Mouse (Mus musculus) embryonic facial prominence, embryonic 15.5 days (tissue): Measurements from ENCODE around the gene Golga4. TPM values are rescaled to one million over a fixed set of nuclear protein-coding genes. Genes with fewer than 3 reads are reported as not detected.

Experiments
- ATAC-seq: fragments of 200-750 bp; cut with Nextera tagmentation; 2 replicates; pipeline ENCODE4 v1.8.0; 2017; ENCODE audit warnings: low read depth, moderate TSS enrichment; ENCODE audit not compliant: insufficient number of reproducible peaks, low FRiP score, low TSS enrichment
- H3K27ac ChIP-seq: fragments of 300-500 bp; sonication (generic); replicated peaks from 2 replicates; pipeline ENCODE4 v1.5.1; 2015; ENCODE audit warnings: mild to moderate bottlenecking, inconsistent platforms
- H3K27me3 ChIP-seq: fragments of 300-500 bp; sonication (generic); 2 replicates; pipeline ENCODE4 v1.6.1; 2015; ENCODE audit warnings: inconsistent platforms
- H3K36me3 ChIP-seq: fragments of 300-500 bp; sonication (generic); 2 replicates; pipeline ENCODE4 v1.6.1; 2015; ENCODE audit warnings: mild to moderate bottlenecking, inconsistent platforms
- H3K4me1 ChIP-seq: fragments of 300-500 bp; sonication (generic); 2 replicates; pipeline ENCODE4 v1.6.1; 2015; ENCODE audit warnings: inconsistent platforms
- H3K4me2 ChIP-seq: fragments of 300-500 bp; sonication (generic); replicated peaks from 2 replicates; pipeline ENCODE4 v1.6.1; 2015; ENCODE audit warnings: mild to moderate bottlenecking, inconsistent platforms
- H3K4me3 ChIP-seq: fragments of 300-500 bp; sonication (generic); replicated peaks from 2 replicates; pipeline ENCODE4 v1.5.1; 2015; ENCODE audit warnings: mild to moderate bottlenecking, inconsistent platforms
- H3K9ac ChIP-seq: fragments of 300-500 bp; sonication (generic); 2 replicates; pipeline ENCODE4 v1.6.1; 2015; ENCODE audit warnings: inconsistent platforms
- H3K9me3 ChIP-seq: fragments of 300-500 bp; sonication (generic); replicated peaks from 2 replicates; pipeline ENCODE4 v1.6.1; 2016; ENCODE audit warnings: inconsistent platforms
- WGBS: fragments of 180-500 bp; shearing (Covaris S2); methylation state at CpG from one replicate; pipeline ENCODE4 v1.1.7; 2015; 5-methylcytosine and 5-hydroxymethylcytosine counted together
- polyA plus RNA-seq: library from polyadenylated mRNA; unstranded; fragments of >200 nt; fragmentation: Nextera tagmentation; extraction: Ambion mirVana; gene quantifications from 2 replicates; pipeline ENCODE4 v1.2.1, GENCODE M21; 2015

Golga4 gene
- polyA plus RNA-seq, 1 experiment from 2014 or later, result 51.3 TPM

DNA sequence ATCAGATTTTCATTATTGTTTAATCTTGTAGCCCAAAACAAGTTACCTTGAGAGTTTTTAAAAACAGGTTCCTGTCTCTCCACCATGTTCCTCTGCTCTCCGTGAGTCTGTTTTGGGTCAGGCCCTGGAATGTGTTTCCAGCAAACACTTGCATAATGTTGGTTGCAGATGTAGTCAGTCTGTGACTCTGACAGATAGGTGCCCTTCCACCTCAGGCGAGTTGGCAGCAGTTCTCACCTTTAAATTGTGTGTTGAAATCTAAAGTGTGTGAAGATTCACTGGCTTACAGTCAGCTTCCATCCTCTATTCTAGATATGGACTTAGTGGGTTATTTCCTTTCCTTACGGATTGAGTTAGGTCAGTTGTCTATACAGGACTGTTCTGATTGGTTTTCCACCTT, 23.7 kb downstream of the Golga4 start:
- Histone ChIP-seq H3K36me3 (peaks cover 81% of the 10 kb centered on the region), H3K9me3 (no peaks in the 10 kb centered on the region), H3K27me3 (no peaks in the 10 kb centered on the region), H3K4me3 (no peak overlapping the region), H3K27ac (no peak overlapping the region), H3K4me1 (no peaks in the 10 kb centered on the region), H3K4me2 (no peak overlapping the region), H3K9ac (no peak overlapping the region)
- ATAC-seq, result no peak
- 85% methylated on average over 3 of the region's 3 CpGs for WGBS

DNA sequence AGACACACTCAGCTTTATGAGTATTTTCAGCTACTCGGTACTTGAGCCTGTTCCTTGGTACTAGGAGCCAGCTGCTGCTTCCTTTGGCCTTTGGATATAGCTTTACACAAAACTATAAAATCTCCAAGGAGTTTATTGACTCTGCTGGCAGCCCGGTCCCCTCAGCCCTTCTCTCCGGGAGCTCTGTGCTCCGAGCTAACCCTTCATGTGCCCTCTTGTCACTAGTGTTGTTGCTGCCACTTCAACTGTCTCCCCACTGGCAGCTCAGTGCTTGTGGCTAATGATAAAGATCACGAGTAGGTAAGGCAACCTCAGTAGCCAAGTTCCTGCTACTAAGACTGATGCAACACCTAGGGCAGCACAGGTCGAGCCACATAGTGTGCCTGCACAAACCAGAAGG, 24.6 kb downstream of the Golga4 start:
- no peaks in the 10 kb centered on the region for H3K4me1 ChIP-seq
- H3K36me3 ChIP-seq, result peaks cover 78% of the 10 kb centered on the region
- no peak overlapping the region for H3K9ac ChIP-seq
- ATAC-seq, result no peak
- no peak overlapping the region for H3K4me3 ChIP-seq
- no peaks in the 10 kb centered on the region for H3K9me3 ChIP-seq
- H3K27ac ChIP-seq, result no peak overlapping the region
- WGBS, result 82% methylated on average over 6 of the region's 6 CpGs
- no peaks in the 10 kb centered on the region for H3K27me3 ChIP-seq
- no peak overlapping the region for H3K4me2 ChIP-seq

DNA sequence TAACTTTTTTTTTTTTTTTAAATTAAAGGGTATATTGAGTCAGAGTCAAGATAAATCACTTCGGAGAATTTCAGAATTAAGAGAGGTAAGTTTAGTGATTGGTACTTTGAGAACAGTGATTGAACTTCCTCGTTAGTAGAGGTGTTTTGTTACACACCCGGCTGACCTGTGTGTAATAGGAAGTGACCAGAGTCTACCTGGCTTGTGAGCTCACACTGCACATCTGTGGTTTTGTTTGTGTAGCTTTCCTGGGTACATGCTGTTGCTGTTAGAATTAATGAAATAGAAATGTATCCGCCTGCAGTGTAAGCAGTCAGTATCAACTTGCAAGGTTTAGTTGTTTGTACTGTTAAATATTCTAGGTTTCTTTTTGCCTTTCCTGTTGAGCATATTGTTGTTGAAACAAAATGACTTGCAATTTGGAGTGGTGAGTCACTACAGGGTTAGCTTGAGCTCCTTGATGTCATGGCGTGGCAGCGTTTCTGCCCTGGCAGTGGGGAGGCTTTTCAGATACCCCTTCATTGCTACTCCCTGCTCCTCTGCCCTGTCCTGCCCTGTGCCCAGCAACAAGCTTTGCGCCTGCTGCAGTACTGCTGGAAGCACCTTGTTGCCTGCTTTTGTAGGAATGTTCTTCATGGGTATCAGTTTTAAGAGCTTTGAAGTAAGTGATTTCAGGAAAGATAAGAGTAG, 26.6 kb downstream of the Golga4 start:
- ATAC-seq, result no peak
- Histone ChIP-seq H3K27ac (no peak overlapping the region), H3K4me2 (no peak overlapping the region), H3K4me1 (no peaks in the 10 kb centered on the region), H3K4me3 (no peak overlapping the region), H3K9ac (no peak overlapping the region), H3K9me3 (no peaks in the 10 kb centered on the region), H3K36me3 (peaks cover 83% of the 10 kb centered on the region), H3K27me3 (no peaks in the 10 kb centered on the region)
- 83% methylated on average over 7 of the region's 7 CpGs for WGBS

DNA sequence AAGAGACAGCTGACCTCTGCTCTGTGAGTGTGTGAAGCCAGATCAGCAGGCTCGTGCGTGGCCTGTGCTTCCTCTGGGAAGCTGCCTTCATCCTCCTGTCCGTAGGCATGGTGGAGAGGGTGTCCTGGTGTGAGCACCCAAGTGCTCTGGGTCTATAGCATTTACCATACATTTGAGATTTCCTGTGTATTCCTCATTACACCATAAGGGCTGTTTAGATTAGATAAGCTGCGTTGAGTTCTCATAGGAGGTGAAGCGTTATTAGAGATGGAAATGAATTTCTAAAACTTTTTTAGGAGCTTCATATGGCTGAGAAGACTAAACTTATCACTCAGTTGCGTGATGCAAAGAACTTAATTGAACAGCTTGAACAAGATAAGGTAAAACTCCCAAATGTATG, 30.9 kb downstream of the Golga4 start:
- Histone ChIP-seq H3K4me3 (no peak overlapping the region), H3K36me3 (peaks cover 71% of the 10 kb centered on the region), H3K4me1 (no peaks in the 10 kb centered on the region), H3K9me3 (no peaks in the 10 kb centered on the region), H3K4me2 (no peak overlapping the region), H3K27me3 (no peaks in the 10 kb centered on the region), H3K9ac (no peak overlapping the region), H3K27ac (no peak overlapping the region)
- ATAC-seq, result no peak
- WGBS, result 94% methylated on average over 6 of the region's 6 CpGs

DNA sequence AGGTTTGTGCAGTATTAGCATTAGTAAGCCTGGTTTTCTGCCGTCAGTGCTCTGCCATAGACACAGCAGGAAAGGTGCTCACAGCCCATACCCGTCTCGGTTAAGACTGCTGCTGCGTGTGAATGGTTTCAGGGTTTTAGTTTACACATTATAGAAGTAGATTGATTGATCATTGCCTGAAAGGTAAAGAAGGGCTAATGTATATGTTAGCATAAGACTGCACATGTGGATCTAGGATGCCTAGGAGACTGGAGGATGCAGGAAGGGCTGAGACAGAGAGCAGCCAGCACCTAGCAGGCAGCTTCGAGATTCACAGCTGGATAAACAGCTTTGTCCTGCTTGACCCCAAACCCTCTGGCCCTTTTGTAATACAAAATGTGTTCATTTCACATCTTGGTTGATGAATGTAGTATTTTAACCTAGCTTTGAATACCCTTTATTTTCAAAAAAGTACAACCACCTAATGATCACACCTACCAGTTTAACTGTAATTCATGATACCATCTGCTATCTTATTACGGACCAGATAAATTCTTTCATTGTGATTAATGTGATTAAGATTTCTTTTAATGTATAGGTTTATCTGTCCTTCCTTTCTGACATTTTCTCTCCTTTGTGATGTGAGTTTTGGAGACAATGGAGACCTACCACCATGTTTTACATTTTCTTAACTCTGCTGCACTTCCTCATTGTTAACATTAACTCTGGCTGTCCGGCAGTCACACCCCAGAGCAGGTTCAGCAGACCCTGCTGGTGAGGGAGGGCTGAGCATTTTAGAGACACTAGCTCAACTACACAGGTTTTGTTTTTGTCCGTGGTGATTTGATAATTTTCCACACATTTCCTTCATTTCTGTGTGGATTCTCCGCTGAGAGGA, 31.6 kb downstream of the Golga4 start:
- H3K4me2 ChIP-seq, result no peak overlapping the region
- no peak overlapping the region for H3K4me3 ChIP-seq
- H3K27me3 ChIP-seq, result no peaks in the 10 kb centered on the region
- H3K27ac ChIP-seq, result no peak overlapping the region
- H3K36me3 ChIP-seq, result peaks cover 72% of the 10 kb centered on the region
- ATAC-seq, result no peak
- no peaks in the 10 kb centered on the region for H3K4me1 ChIP-seq
- no peak overlapping the region for H3K9ac ChIP-seq
- 80% methylated on average over 9 of the region's 9 CpGs for WGBS
- no peaks in the 10 kb centered on the region for H3K9me3 ChIP-seq

DNA sequence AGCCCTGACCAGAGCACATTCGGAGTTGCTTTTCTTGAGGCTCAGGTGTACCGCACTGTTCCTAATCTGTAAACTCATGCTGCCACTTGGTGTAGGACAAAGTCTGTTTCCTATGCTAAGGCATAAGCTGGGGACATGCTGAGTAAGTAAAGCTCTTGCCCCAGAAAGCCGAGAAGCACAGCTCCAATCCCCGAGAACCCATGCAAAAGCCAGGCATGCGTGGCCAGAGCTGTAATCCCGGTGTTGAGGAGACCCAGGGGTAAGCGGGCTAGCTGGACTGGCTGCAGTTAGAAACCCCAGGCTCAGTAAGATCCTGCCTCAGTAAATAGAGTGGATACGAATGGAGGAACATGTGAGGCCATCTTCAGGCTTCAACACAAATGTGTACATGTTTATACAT, 35.8 kb downstream of the Golga4 start:
- H3K4me2 ChIP-seq, result no peak overlapping the region
- H3K9ac ChIP-seq, result no peak overlapping the region
- no peak overlapping the region for H3K27ac ChIP-seq
- no peak for ATAC-seq
- WGBS, result 91% methylated on average over 8 of the region's 8 CpGs
- no peak overlapping the region for H3K4me3 ChIP-seq
- H3K36me3 ChIP-seq, result peaks cover 51% of the 10 kb centered on the region
- H3K4me1 ChIP-seq, result no peaks in the 10 kb centered on the region
- H3K9me3 ChIP-seq, result no peaks in the 10 kb centered on the region
- no peaks in the 10 kb centered on the region for H3K27me3 ChIP-seq

DNA sequence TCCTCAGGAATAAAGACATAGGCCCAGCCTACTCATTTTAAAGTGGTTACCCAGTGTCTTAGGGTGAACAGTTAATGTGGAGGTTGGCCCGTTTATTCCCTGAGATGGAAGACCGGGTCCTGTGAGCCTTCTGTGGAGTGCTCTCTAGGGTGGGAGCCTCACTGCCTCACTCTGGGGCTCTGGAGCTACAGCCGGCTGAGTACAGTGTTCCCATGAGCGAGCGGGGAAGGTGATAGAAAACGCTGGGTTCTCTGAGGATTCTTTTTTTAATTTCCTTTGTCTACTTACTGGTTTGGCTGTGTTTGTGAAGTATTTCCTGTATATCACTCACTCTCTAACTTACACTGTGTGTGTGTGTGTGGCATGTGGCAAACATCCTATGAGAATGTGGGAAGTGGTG, 39.1 kb downstream of the Golga4 start:
- WGBS, result 78% methylated on average over 6 of the region's 6 CpGs
- Histone ChIP-seq H3K27ac (no peak overlapping the region), H3K9ac (no peak overlapping the region), H3K27me3 (no peaks in the 10 kb centered on the region), H3K9me3 (no peaks in the 10 kb centered on the region), H3K36me3 (peaks cover 53% of the 10 kb centered on the region), H3K4me1 (no peaks in the 10 kb centered on the region), H3K4me2 (no peak overlapping the region), H3K4me3 (no peak overlapping the region)
- no peak for ATAC-seq

DNA sequence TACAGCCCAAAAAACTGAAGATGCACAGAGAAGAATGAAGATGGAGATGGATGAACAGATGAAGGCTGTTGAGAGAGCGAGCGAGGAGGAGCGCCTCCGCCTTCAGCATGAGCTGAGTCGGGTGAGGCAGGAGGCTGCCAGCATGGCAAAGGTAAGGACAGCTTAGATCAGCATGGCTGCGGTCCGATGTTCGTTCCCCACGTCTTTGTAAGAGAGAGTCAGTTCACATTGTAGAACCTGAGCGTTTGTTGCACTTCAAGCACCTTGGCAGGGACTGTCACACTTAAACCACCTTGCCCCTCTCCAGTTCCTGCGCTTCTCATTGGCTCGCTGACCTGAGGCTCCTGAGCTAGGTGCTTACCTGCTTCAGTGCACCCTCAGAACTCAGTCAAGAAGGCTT, 42.6 kb downstream of the Golga4 start:
- 97% methylated on average over 12 of the region's 12 CpGs for WGBS
- Histone ChIP-seq H3K4me1 (no peaks in the 10 kb centered on the region), H3K27ac (no peak overlapping the region), H3K36me3 (peaks cover 55% of the 10 kb centered on the region), H3K9me3 (no peaks in the 10 kb centered on the region), H3K9ac (no peak overlapping the region), H3K4me2 (no peak overlapping the region), H3K4me3 (no peak overlapping the region), H3K27me3 (no peaks in the 10 kb centered on the region)
- ATAC-seq, result no peak

DNA sequence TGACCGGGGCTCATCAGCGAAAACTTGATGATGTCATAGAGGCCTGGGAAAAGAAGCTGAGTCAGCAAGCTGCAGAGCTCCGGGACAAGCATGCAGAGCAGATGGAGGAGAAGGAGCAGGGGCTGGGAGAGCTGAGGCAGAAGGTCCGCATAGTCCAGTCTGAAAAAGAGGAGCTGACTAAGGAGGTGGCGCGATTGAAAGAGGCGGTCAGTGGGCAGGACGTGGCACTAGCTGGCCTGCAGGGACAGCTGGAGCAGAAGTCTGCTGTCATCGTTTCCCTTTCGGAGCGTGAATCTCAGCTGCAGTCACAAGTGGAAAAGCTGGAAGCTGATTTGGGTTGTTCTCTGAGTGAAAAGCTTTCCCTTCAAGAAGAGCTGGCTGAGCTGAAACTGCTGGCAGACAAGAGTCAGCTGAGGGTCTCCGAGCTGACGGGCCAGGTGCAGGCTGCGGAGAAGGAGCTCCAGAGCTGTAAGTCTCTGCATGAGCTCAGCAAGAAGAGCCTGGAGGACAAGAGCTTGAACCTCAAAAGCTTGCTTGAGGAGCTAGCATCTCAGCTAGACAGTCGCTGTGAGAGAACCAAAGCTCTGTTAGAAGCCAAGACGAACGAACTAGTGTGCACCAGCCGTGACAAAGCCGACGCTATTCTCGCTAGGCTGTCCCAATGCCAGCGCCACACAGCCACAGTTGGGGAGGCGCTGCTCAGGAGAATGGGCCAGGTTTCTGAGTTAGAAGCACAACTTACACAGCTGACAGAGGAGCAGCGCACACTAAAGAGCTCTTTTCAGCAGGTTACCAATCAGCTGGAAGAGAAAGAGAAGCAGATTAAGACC, 51.1 kb downstream of the Golga4 start:
- no peaks in the 10 kb centered on the region for H3K27me3 ChIP-seq
- H3K4me1 ChIP-seq, result no peaks in the 10 kb centered on the region
- H3K36me3 ChIP-seq, result peaks cover 78% of the 10 kb centered on the region
- H3K9me3 ChIP-seq, result no peaks in the 10 kb centered on the region
- 84% methylated on average over 24 of the region's 24 CpGs for WGBS
- H3K9ac ChIP-seq, result no peak overlapping the region
- no peak overlapping the region for H3K4me2 ChIP-seq
- H3K4me3 ChIP-seq, result no peak overlapping the region
- H3K27ac ChIP-seq, result 0 out of 2 replicates have a peak overlapping the region, but pooled peaks have one; percentile 44
- no peak for ATAC-seq

DNA sequence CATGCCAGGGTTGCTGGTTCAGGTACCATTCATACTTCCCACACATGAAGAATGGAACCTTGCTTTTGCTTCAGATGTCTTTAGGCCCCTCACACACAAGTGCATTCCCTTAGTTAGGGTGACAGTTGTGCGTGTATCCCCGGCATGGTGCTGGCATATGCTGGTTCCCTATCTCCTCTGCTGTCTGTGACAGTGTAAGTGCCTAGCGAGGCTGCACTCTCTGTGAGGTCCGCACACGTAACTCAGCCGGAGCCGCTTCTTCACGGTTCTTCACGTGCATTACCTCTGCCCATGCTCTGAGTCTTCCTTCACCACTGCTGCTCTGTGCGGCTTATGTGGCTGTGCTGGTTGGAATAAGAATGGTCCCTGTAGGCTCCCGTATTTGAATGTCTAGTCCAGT, 57.3 kb downstream of the Golga4 start:
- H3K4me1 ChIP-seq, result no peaks in the 10 kb centered on the region
- peaks cover 84% of the 10 kb centered on the region for H3K36me3 ChIP-seq
- no peak overlapping the region for H3K4me3 ChIP-seq
- WGBS, result 95% methylated on average over 11 of the region's 11 CpGs
- H3K27me3 ChIP-seq, result no peaks in the 10 kb centered on the region
- ATAC-seq, result no peak
- H3K9ac ChIP-seq, result no peak overlapping the region
- H3K27ac ChIP-seq, result no peak overlapping the region
- no peaks in the 10 kb centered on the region for H3K9me3 ChIP-seq
- H3K4me2 ChIP-seq, result no peak overlapping the region

DNA sequence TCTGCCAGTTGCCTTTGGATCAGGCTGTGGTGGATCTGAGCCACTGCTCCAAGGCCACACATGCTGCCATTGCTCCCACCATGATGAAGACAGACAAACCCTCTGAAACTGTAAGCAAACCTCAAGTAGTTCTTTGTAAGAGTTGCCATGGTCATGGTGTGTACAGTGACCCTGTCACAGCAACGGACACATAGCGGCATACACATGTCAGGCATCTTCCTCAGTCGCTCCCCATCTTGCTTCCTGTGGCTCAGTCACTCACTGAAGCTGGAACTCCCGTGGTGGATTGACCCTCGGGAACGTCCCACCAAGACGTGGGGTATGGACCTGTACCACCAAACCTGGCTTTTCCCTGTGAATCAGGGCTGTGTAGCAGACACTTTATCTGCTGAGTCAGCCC, 57.8 kb downstream of the Golga4 start:
- no peaks in the 10 kb centered on the region for H3K27me3 ChIP-seq

More for the DNA sequence above, 57.8 kb downstream of the Golga4 start:
- H3K4me2 ChIP-seq, result no peak overlapping the region
- ATAC-seq, result no peak
- peaks cover 80% of the 10 kb centered on the region for H3K36me3 ChIP-seq
- WGBS, result 88% methylated on average over 7 of the region's 7 CpGs
- no peak overlapping the region for H3K27ac ChIP-seq
- H3K9ac ChIP-seq, result no peak overlapping the region
- H3K4me1 ChIP-seq, result no peaks in the 10 kb centered on the region
- H3K9me3 ChIP-seq, result no peaks in the 10 kb centered on the region
- no peak overlapping the region for H3K4me3 ChIP-seq
